Mouse (Mus musculus): Measurements from ENCODE around the gene Flii. TPM values are rescaled to one million over a fixed set of nuclear protein-coding genes. Genes with fewer than 3 reads are reported as not detected.
A peak's percentile ranks its signal among the peaks of the same experiment; 100 is the strongest.

Gene Flii
- polyA plus RNA-seq (2015; fragmentation: Nextera tagmentation; extraction: Ambion mirVana), result 75.4 and 79.1 TPM in 2 replicates

- peaks cover 50% of the 10 kb centered on the region for H3K36me3 ChIP-seq
- peak within 1 kb of the TSS; percentile 82 for H3K4me2 ChIP-seq
- under 1% methylated on average over 71 of the region's 71 CpGs for WGBS
- H3K9ac ChIP-seq, result peak within 1 kb of the TSS; percentile 97
- H3K4me3 ChIP-seq, result peak within 1 kb of the TSS; percentile 91
- no peaks in the 10 kb centered on the region for H3K27me3 ChIP-seq (replicated peaks)
- H3K4me1 ChIP-seq, result peaks cover 30% of the 10 kb centered on the region
- peak; percentile 83 for ATAC-seq (ENCODE audit: extremely low read depth, insufficient number of reproducible peaks, low FRiP score, low TSS enrichment)
- H3K9me3 ChIP-seq, result no peaks in the 10 kb centered on the region
- peak within 1 kb of the TSS; percentile 91 for H3K27ac ChIP-seq (replicated peaks)
Measured at GRCm38 (mm10) chr11:60726601-60727391, at the start of gene Flii. Gene Flii, minus strand, starts transcription at chr11:60727263.

GRCm38 (mm10) chr11:60776107-60776828 is 49.2 kb upstream of the Flii start:
- Histone ChIP-seq H3K4me1 (peaks cover 59% of the 10 kb centered on the region), H3K9ac (peak overlapping the region; percentile 88)
- 4% methylated on average over 17 of the region's 17 CpGs for WGBS

GRCm38 (mm10) chr11:60775578-60775977 is 48.5 kb upstream of the Flii start:
- H3K4me2 ChIP-seq, result peak overlapping the region; percentile 93
- H3K27ac ChIP-seq (replicated peaks), result peak overlapping the region; percentile 91; the same call in 1 of the 2 replicates
- peaks cover 22% of the 10 kb centered on the region for H3K36me3 ChIP-seq
- peak overlapping the region; percentile 81 for H3K4me3 ChIP-seq
- H3K27me3 ChIP-seq (replicated peaks), result no peaks in the 10 kb centered on the region
- H3K9ac ChIP-seq, result peak overlapping the region; percentile 88
- H3K9me3 ChIP-seq, result no peaks in the 10 kb centered on the region
- no peak for ATAC-seq (ENCODE audit: extremely low read depth, insufficient number of reproducible peaks, low FRiP score, low TSS enrichment)
- WGBS, result 43% methylated on average over 6 of the region's 6 CpGs
- H3K4me1 ChIP-seq, result peaks cover 52% of the 10 kb centered on the region

More at GRCm38 (mm10) chr11:60776107-60776828, 49.2 kb upstream of the Flii start:
- Histone ChIP-seq H3K27ac (replicated peaks) (peak overlapping the region; percentile 91), H3K4me2 (peak overlapping the region; percentile 93), H3K9me3 (no peaks in the 10 kb centered on the region), H3K27me3 (replicated peaks) (no peaks in the 10 kb centered on the region), H3K36me3 (peaks cover 26% of the 10 kb centered on the region), H3K4me3 (peak overlapping the region; percentile 81)
- ATAC-seq (ENCODE audit: extremely low read depth, insufficient number of reproducible peaks, low FRiP score, low TSS enrichment), result no peak

- peak overlapping the region; percentile 81 for H3K4me3 ChIP-seq
- H3K9me3 ChIP-seq, result no peaks in the 10 kb centered on the region
- H3K27me3 ChIP-seq (replicated peaks), result no peaks in the 10 kb centered on the region
- H3K4me1 ChIP-seq, result peaks cover 45% of the 10 kb centered on the region
- peak overlapping the region; percentile 93 for H3K4me2 ChIP-seq
- H3K36me3 ChIP-seq, result peaks cover 16% of the 10 kb centered on the region
- ATAC-seq (ENCODE audit: extremely low read depth, insufficient number of reproducible peaks, low FRiP score, low TSS enrichment), result no peak
- 53% methylated on average over 1 of the region's 1 CpGs for WGBS
- H3K27ac ChIP-seq (replicated peaks), result 0 out of 2 replicates have a peak overlapping the region, but pooled peaks have one; percentile 15
- H3K9ac ChIP-seq, result peak overlapping the region; percentile 88; the same call in 1 of the 2 replicates
Measured at GRCm38 (mm10) chr11:60774841-60775240, 47.8 kb upstream of the Flii start.

GRCm38 (mm10) chr11:60774158-60774689 is 47.2 kb upstream of the Flii start:
- 0 out of 2 replicates have a peak overlapping the region, but pooled peaks have one; percentile 33 for H3K9ac ChIP-seq
- H3K4me2 ChIP-seq, result no peak overlapping the region
- H3K27ac ChIP-seq (replicated peaks), result no peak overlapping the region
- WGBS, result 79% methylated on average over 3 of the region's 3 CpGs
- ATAC-seq (ENCODE audit: extremely low read depth, insufficient number of reproducible peaks, low FRiP score, low TSS enrichment), result no peak
- no peaks in the 10 kb centered on the region for H3K9me3 ChIP-seq
- peaks cover 11% of the 10 kb centered on the region for H3K36me3 ChIP-seq
- H3K27me3 ChIP-seq (replicated peaks), result no peaks in the 10 kb centered on the region
- H3K4me3 ChIP-seq, result no peak overlapping the region
- peaks cover 41% of the 10 kb centered on the region for H3K4me1 ChIP-seq

GRCm38 (mm10) chr11:60772161-60772560 is 45.1 kb upstream of the Flii start:
- no peak overlapping the region for H3K4me2 ChIP-seq
- no peak overlapping the region for H3K27ac ChIP-seq (replicated peaks)
- no peak overlapping the region for H3K9ac ChIP-seq
- H3K4me1 ChIP-seq, result peaks cover 27% of the 10 kb centered on the region
- H3K27me3 ChIP-seq (replicated peaks), result no peaks in the 10 kb centered on the region
- no peak for ATAC-seq (ENCODE audit: extremely low read depth, insufficient number of reproducible peaks, low FRiP score, low TSS enrichment)
- H3K4me3 ChIP-seq, result no peak overlapping the region
- 81% methylated on average over 4 of the region's 4 CpGs for WGBS
- H3K36me3 ChIP-seq, result 0 out of 2 replicates have a peak, but pooled peaks cover 2% of the 10 kb centered on the region
- H3K9me3 ChIP-seq, result no peaks in the 10 kb centered on the region

GRCm38 (mm10) chr11:60770776-60771175 is 43.7 kb upstream of the Flii start:
- Histone ChIP-seq H3K4me2 (no peak overlapping the region), H3K4me3 (no peak overlapping the region), H3K9ac (no peak overlapping the region), H3K27me3 (replicated peaks) (no peaks in the 10 kb centered on the region), H3K9me3 (no peaks in the 10 kb centered on the region), H3K36me3 (0 out of 2 replicates have a peak, but pooled peaks cover 2% of the 10 kb centered on the region), H3K27ac (replicated peaks) (no peak overlapping the region), H3K4me1 (peaks cover 21% of the 10 kb centered on the region)
- no peak for ATAC-seq (ENCODE audit: extremely low read depth, insufficient number of reproducible peaks, low FRiP score, low TSS enrichment)
- 85% methylated on average over 3 of the region's 3 CpGs for WGBS

- Histone ChIP-seq H3K27ac (replicated peaks) (no peak overlapping the region), H3K4me1 (peaks cover 8% of the 10 kb centered on the region), H3K4me2 (no peak overlapping the region), H3K27me3 (replicated peaks) (no peaks in the 10 kb centered on the region), H3K9me3 (no peaks in the 10 kb centered on the region), H3K36me3 (peaks cover 9% of the 10 kb centered on the region), H3K9ac (no peak overlapping the region), H3K4me3 (no peak overlapping the region)
- ATAC-seq (ENCODE audit: extremely low read depth, insufficient number of reproducible peaks, low FRiP score, low TSS enrichment), result no peak
- WGBS, result 73% methylated on average over 2 of the region's 2 CpGs
Measured at GRCm38 (mm10) chr11:60769322-60769721, 42.3 kb upstream of the Flii start.

- Histone ChIP-seq H3K4me1 (peaks cover 2% of the 10 kb centered on the region; the same call in 1 of the 2 replicates), H3K9me3 (no peaks in the 10 kb centered on the region), H3K36me3 (peaks cover 26% of the 10 kb centered on the region), H3K4me2 (no peak overlapping the region), H3K27me3 (replicated peaks) (no peaks in the 10 kb centered on the region), H3K27ac (replicated peaks) (no peak overlapping the region), H3K9ac (no peak overlapping the region), H3K4me3 (no peak overlapping the region)
- 61% methylated on average over 4 of the region's 4 CpGs for WGBS
- ATAC-seq (ENCODE audit: extremely low read depth, insufficient number of reproducible peaks, low FRiP score, low TSS enrichment), result no peak
Measured at GRCm38 (mm10) chr11:60766969-60767368, 39.9 kb upstream of the Flii start.

- Histone ChIP-seq H3K4me3 (no peak overlapping the region), H3K36me3 (peaks cover 72% of the 10 kb centered on the region)
- WGBS, result 73% methylated on average over 3 of the region's 3 CpGs
Measured at GRCm38 (mm10) chr11:60761681-60762080, 34.6 kb upstream of the Flii start.

GRCm38 (mm10) chr11:60755570-60755969 is 28.5 kb upstream of the Flii start:
- H3K4me3 ChIP-seq, result no peak overlapping the region
- H3K4me2 ChIP-seq, result no peak overlapping the region
- H3K9me3 ChIP-seq, result no peaks in the 10 kb centered on the region
- no peak for ATAC-seq (ENCODE audit: extremely low read depth, insufficient number of reproducible peaks, low FRiP score, low TSS enrichment)
- no peak overlapping the region for H3K9ac ChIP-seq
- peaks cover 94% of the 10 kb centered on the region for H3K36me3 ChIP-seq
- H3K27me3 ChIP-seq (replicated peaks), result no peaks in the 10 kb centered on the region
- H3K27ac ChIP-seq (replicated peaks), result no peak overlapping the region
- H3K4me1 ChIP-seq, result no peaks in the 10 kb centered on the region
- WGBS, result 91% methylated on average over 7 of the region's 7 CpGs

More at GRCm38 (mm10) chr11:60761681-60762080, 34.6 kb upstream of the Flii start:
- no peaks in the 10 kb centered on the region for H3K9me3 ChIP-seq
- ATAC-seq (ENCODE audit: extremely low read depth, insufficient number of reproducible peaks, low FRiP score, low TSS enrichment), result no peak
- H3K4me2 ChIP-seq, result no peak overlapping the region
- no peaks in the 10 kb centered on the region for H3K4me1 ChIP-seq
- H3K27ac ChIP-seq (replicated peaks), result no peak overlapping the region
- no peak overlapping the region for H3K9ac ChIP-seq
- H3K27me3 ChIP-seq (replicated peaks), result no peaks in the 10 kb centered on the region
